Mouse (Mus musculus) erythroblast, adult 5-6 weeks (primary cell): ENCODE data around the gene Pgs1. TPM values are rescaled to one million over a fixed set of nuclear protein-coding genes. Genes with fewer than 3 reads are reported as not detected.

Source experiments
- ATAC-seq: replicated peaks from 2 replicates; pipeline ENCODE4 v1.8.0; 2016; ENCODE audit warnings: moderate number of reproducible peaks, mild to moderate bottlenecking, moderate TSS enrichment, inconsistent platforms; ENCODE audit not compliant: poor library complexity, low FRiP score, severe bottlenecking
- total RNA-seq, 2 experiments: library from RNA; stranded (forward) in 1 of 2; stranded (reverse) in 1 of 2; fragments of 150-400 nt in 1 of 2; fragments of 200-764, 138-1000 nt in 1 of 2; gene quantifications; 2 replicates each; pipeline versions ENCODE4 v1.2.3 to v1.2.4; 2015 to 2017; ENCODE audit warnings: low replicate concordance in 2 of 2

Pgs1 gene
- total RNA-seq, 2 experiments from 2014 or later = 9.2 to 20.8 TPM

DNA sequence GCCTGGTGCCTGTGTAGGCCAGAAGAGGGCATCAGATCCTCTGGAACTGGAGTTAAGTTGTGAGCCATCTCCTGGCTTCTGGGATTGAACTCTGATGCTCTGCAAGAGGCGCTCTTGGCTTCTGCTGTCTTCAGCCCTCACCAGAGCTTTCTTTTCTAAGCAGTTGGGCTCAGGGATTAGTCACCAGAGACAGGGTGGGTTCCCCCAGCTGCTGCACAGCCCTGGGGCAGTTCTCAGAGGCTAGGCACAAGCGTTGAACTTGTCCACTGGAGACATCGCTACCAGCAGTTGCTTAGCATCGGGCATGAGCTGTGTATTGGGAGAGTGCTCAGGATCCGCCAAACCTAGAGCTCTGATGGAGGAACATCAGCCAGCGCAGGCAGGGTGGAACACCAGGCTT is 43.1 kb downstream of the Pgs1 start:
- ATAC-seq = no peak

DNA sequence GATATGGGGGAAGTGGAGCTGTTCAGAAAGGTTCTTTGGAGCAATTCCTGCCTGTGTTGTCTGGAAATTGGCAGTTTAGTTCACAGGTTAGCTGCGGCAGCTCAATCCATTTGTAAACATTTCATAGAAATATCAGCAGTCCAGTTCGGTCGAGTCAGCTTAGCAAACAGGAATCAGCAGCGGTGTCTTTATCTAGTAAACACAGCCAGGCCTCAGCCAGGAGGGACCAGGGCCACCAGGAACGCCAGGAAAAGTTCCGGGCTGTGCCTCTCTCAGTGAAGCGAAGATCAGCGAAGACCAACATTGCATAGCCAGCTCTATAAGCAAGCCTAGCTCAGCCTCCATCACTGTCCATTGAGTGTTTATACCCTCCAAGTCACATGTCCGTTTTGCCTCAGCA is 45.0 kb downstream of the Pgs1 start:
- ATAC-seq = no peak

DNA sequence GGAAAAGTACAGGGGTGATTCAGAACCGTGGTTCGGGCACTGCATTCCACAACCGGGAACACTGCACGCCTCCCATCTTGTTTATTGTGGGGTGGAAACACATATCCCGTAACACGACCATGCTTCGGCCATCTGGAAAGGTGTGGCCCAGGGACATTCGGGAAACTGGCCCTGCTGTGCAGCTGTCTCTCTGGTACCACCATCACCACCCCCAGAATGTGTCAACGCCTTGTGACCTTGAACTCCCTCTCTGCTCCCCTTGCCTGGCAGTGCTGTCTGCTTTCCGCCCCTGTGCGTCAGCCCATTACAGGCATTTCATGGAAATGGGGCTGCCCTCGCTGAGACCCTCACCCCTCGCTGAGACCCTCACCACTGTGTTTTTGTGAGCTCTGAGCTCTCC is 48.3 kb downstream of the Pgs1 start:
- ATAC-seq = no peak

DNA sequence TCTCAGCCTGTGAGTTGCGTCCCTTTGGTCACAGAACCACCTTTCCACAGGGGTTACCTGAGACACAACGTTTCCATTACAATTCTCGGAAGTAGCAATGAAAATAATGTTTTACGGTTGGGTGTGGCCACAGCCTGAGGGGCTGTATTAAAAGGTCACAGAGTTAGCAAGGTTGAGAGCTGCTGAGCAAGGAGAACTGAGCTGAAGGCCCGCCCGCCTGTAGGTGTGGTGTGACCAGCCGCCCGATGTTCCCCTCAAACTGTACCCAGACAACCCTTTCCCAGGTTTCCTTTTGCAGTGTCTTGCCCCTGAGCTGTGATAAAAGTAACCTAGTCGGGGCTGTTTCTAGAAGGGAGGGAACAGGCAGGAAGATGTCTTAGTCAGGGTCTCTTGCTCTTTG is 49.0 kb downstream of the Pgs1 start:
- ATAC-seq = no peak

DNA sequence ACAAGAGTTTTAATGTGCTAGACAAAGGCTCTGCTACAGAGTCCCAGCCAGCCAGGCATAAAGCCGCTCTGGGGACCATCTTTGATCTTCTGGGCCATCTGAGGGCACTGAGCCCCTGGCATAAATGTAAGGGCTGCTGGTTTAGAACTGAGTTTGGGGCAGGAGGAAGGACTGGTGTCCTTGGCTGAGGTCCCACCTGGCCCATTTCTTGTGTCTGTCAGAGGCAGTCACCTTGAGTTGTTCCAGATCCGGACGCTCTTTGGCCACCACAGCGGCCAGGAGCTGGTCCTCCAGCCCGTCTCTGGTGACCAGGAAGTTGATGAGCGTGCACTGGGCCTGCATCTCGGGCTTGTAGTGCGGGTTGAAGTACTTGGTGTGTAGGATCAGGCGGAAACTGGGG is 56.7 kb downstream of the Pgs1 start:
- ATAC-seq = no peak

DNA sequence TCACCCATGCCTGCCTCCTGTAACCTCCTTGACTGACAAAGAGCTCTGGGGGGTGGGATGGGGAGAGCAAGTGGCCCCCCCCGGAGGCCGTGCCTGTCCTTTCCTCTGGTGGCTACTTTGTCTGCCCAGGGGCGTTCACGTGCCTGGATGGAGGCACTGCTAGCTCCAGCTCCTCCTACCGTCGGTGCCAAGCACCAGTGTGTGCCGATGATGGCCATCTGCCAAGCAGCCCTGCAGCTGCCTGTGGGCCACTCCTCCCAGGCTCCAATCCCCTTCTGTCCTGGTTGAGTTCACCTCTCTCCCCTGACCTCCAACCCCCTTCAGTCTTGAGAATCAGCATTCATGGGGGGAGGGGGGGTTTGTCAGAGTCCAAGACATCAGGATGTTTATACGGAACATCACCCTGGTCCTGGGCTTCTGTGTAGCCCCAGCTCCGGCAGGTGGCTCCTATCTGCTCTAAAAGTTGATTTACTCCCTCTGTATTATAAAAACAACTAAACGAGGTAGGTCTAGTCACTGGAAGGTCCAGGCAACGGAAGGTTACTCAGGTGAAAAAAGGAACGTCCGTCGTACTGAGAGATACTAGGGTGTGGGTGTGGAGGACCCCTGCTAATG is 57.3 kb downstream of the Pgs1 start:
- ATAC-seq = 0 out of 2 replicates have a peak, but pooled peaks have one; percentile 21

DNA sequence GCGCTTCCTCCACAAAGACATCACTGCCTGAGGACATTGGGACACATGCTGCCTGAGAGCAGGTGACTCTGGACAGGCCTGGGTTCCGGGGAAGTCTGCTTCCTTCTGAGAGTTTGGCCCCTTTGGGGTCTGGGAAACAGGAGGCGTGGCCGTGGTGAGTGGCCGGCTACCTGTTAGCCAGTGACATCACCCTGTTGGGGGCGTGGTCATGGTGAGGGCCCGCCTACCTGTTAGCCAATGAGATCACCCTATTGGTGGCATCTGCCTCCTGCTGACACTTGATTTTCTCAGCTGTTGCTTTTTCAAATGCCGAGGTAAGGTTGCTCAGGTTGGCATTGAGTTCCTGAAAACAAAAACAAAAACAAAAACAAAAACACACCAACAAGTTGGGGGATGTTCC is 63.5 kb downstream of the Pgs1 start:
- ATAC-seq = no peak

DNA sequence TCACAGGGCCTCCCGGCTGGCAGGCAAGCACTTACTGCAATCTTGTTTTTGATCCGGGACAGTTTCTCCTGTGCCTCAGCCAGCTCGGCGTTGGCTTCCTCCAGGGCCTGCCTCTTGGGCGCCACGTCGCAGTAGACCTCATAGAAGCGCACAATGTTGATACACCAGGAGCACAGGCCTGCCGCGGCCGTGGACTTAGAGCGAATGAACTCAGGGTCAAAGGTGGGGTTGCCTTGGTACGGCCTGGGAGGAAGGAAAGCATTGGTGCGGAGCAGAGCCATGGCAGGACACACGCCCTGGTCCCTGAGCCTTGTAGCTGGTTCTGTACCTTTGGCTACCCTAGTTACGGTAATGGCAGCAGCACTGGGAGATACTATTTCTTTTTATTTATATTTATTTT is 64.1 kb downstream of the Pgs1 start:
- no peak for ATAC-seq

DNA sequence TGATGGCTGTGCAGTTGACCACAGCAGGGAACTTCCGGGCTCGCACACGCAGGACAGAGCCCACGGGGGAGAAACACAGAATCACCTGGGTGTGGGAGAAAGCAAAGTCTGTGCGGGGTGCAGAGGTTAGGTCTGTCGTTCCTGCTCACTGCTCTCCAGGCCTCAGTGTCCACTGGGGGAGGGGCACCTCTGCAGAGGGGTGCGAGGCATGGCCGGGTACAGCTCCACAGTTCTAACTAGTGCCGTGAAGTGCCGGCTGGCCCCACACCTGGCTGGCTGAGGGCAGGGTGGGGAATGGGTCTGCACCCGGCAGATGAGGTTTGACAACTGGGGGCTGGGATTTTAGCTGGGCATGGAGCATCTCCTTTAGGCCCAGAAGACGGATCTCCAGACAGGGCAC is 72.3 kb downstream of the Pgs1 start:
- no peak for ATAC-seq

DNA sequence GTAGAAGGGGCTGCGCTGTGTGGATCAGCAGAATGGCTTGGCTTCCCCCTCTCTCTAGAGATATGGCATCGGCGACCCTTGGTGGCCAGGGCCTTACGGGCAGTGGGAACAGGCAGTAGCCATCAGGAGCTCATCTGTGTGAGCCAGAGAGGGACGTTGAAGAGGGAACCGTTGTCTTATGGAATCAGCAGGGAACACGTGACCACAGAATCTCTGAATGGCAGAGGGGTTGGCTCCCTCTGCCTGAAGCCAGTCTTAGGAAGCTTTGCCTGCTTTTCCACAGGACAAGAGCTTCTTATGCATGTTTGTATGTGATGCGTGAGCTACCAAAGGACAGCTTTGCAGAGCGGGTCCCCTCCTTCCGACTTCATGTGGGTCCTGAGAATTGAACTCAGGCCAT is 72.8 kb downstream of the Pgs1 start:
- no peak for ATAC-seq

DNA sequence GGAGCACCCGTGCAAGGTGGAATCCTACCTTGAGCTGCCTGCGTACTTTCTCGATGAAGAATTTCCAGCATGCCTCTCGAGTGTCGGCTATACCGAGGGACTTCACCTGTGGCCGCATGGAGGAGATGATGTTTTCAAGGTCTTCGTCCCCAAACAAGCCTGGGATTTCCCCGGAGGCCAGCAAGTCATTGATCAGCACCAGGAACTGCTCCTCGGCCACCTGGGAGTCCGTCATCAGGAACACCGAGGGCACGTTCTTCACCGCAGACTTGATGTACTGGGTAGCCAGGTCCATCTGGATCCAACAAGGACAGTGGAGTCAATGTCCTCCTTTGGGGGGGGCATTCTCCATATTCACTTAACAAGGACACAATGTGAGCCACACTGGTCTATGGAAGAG is 73.9 kb downstream of the Pgs1 start:
- ATAC-seq = no peak

DNA sequence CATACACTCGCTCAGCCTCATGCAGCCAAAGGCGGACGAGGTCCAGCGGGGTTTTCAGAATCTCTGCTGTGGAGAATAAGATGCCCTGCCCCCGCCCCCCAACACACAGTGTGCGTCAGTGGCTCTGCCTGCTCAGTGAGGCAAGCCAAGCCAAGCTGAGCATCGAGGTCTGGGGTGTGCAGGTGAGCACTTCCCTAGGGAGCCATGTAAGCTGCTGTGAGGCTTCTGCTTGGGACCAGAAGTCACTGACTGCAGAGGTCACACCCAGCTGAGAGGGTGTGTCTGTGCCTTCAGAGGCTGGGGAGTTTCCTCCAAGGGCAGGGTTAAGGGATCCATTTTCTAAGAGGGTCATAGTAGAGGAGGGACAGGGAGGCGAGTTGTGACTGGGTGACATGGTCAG is 81.5 kb downstream of the Pgs1 start:
- no peak for ATAC-seq

DNA sequence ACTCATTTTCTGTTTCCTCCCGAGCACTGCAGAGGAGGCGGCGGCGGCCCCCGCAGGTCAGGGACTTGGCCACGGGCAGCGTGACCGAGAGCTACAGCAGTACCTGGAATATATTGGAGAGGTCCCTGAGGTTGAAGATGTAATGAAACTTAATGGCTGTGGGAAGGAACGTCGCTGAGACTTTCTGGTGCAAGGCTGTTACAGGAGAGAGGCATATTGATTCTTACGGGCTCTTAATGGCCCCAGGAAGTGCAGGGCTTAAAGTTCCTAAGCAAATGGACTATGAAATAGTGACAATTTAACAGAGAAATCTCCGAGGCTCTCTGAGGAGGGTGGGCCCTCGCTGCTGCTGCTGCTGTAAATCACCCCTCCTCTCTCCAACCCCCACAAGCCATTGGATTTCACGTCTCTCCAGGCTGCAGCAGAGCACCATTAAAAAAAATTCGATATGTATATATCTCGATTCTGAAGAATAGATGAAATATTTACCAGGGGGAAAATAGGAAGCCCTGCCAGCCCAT is 82.8 kb downstream of the Pgs1 start:
- no peak for ATAC-seq

DNA sequence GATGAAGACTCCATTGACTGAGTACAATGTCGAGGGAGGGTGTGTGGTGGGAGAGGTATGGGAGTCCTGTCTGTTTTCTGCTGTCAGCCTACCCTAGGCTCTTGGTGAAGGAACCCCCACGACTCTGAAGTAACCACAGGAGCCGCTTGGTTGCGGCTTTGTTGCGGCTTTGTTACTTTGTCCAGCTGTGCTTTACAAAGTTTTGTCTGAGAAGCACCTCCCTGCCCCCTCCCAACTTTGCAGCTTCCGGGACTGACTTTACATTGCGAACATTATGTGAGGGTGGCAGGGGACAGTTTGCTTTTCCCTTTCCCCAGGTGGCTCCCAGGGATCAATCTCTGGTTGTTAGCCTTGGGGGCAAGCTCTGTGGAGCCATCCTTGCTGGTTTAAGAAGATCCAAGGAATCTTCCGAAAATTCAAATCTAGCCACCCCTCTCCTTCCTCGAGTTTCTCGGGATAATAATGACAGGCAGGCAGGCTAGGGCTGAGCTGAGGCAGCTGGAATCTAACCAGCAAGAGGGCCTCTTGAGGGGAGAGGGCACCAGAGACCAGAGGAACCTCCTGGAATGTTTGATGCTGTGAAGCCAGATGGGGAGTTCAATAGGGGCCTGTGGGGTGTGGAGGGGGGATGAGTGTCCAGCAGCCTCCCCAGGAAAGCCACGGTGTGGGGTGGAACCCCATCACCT is 85.3 kb downstream of the Pgs1 start:
- no peak for ATAC-seq

Other genes starting within 250 kb of the Pgs1 start
- 19.8 and 30.7 TPM in 2 replicates for gene Tmc8, start 204.2 kb upstream of the Pgs1 start, total RNA-seq (2015; ENCODE audit: low replicate concordance)
- gene Tmc8, start 204.2 kb upstream of the Pgs1 start, total RNA-seq (2017; ENCODE audit: low replicate concordance) = 30.9 and 33.7 TPM in 2 replicates
- gene Tmc6, start 204.1 kb upstream of the Pgs1 start, total RNA-seq (2015; ENCODE audit: low replicate concordance) = 199 and 257 TPM in 2 replicates
- gene Tmc6, start 204.1 kb upstream of the Pgs1 start, total RNA-seq (2017; ENCODE audit: low replicate concordance) = 83.1 and 204 TPM in 2 replicates
- 12.7 and 28.6 TPM in 2 replicates for gene 6030468B19Rik, start 188.6 kb upstream of the Pgs1 start, total RNA-seq (2015; ENCODE audit: low replicate concordance)
- gene 6030468B19Rik, start 188.6 kb upstream of the Pgs1 start, total RNA-seq (2017; ENCODE audit: low replicate concordance) = 10.6 and 16.1 TPM in 2 replicates
- gene Gm20708, start 176.6 kb upstream of the Pgs1 start, total RNA-seq (2015; ENCODE audit: low replicate concordance) = 62.3 and 66.5 TPM in 2 replicates
- 31.9 and 39.7 TPM in 2 replicates for gene Gm20708, start 176.6 kb upstream of the Pgs1 start, total RNA-seq (2017; ENCODE audit: low replicate concordance)
- gene Syngr2, start 176.6 kb upstream of the Pgs1 start, total RNA-seq (2015; ENCODE audit: low replicate concordance) = 52.9 and 77.2 TPM in 2 replicates
- 32.5 and 46.5 TPM in 2 replicates for gene Syngr2, start 176.6 kb upstream of the Pgs1 start, total RNA-seq (2017; ENCODE audit: low replicate concordance)
- gene Afmid, start 160.4 kb upstream of the Pgs1 start, total RNA-seq (2015; ENCODE audit: low replicate concordance) = 37.0 and 47.3 TPM in 2 replicates
- 67.8 and 81.4 TPM in 2 replicates for gene Afmid, start 160.4 kb upstream of the Pgs1 start, total RNA-seq (2017; ENCODE audit: low replicate concordance)
- gene Tk1, start 160.2 kb upstream of the Pgs1 start, total RNA-seq (2015; ENCODE audit: low replicate concordance) = 89.2 and 89.4 TPM in 2 replicates
- gene Tk1, start 160.2 kb upstream of the Pgs1 start, total RNA-seq (2017; ENCODE audit: low replicate concordance) = 157 and 212 TPM in 2 replicates
- gene Birc5, start 137.0 kb upstream of the Pgs1 start, total RNA-seq (2015; ENCODE audit: low replicate concordance) = 83.4 and 115 TPM in 2 replicates
- 178 and 180 TPM in 2 replicates for gene Birc5, start 137.0 kb upstream of the Pgs1 start, total RNA-seq (2017; ENCODE audit: low replicate concordance)
- not detected in 2 replicates for gene Tmem235, start 125.5 kb upstream of the Pgs1 start, total RNA-seq (2015; ENCODE audit: low replicate concordance)
- gene Tmem235, start 125.5 kb upstream of the Pgs1 start, total RNA-seq (2017; ENCODE audit: low replicate concordance) = not detected in 2 replicates
- not detected in 2 replicates for gene Tha1, start 112.8 kb upstream of the Pgs1 start, total RNA-seq (2015; ENCODE audit: low replicate concordance)
- gene Tha1, start 112.8 kb upstream of the Pgs1 start, total RNA-seq (2017; ENCODE audit: low replicate concordance) = 1.6 TPM in 1 of 2 replicates, not detected in the other
- gene Socs3, start 16.2 kb upstream of the Pgs1 start, total RNA-seq (2015; ENCODE audit: low replicate concordance) = 0.19 and 0.42 TPM in 2 replicates
- 1.3 and 1.5 TPM in 2 replicates for gene Socs3, start 16.2 kb upstream of the Pgs1 start, total RNA-seq (2017; ENCODE audit: low replicate concordance)
- under 0.01 TPM in 1 of 2 replicates, not detected in the other for gene Dnah17, start 144.3 kb downstream of the Pgs1 start, total RNA-seq (2015; ENCODE audit: low replicate concordance)
- gene Dnah17, start 144.3 kb downstream of the Pgs1 start, total RNA-seq (2017; ENCODE audit: low replicate concordance) = not detected in 2 replicates